Mouse (Mus musculus) C2C12 (cell line): ENCODE results near the gene Sub1. TPM values are rescaled to one million over a fixed set of nuclear protein-coding genes. Genes with fewer than 3 reads are reported as not detected.

ENCODE experiments used
- H3K27me3 ChIP-seq: one replicate; pipeline ENCODE4 v1.6.1; 2011; ENCODE audit not compliant: control insufficient read depth, insufficient read depth, insufficient read length
- H3K36me3 ChIP-seq: one replicate; pipeline ENCODE4 v1.6.1; 2011; ENCODE audit not compliant: control insufficient read depth, insufficient read depth
- H3K4me3 ChIP-seq: one replicate; pipeline ENCODE4 v1.5.1; 2011; ENCODE audit warnings: mild to moderate bottlenecking, control low read depth; ENCODE audit not compliant: poor library complexity, insufficient read depth, severe bottlenecking
- H3K79me2 ChIP-seq: one replicate; pipeline ENCODE4 v1.6.1; 2011; ENCODE audit not compliant: control insufficient read depth, insufficient read depth
- H3K79me3 ChIP-seq: one replicate; pipeline ENCODE4 v1.6.1; 2011; ENCODE audit warnings: low read depth, control low read depth
- H3ac ChIP-seq: one replicate; pipeline ENCODE3; 2011; ENCODE audit warnings: low read depth; ENCODE audit not compliant: control insufficient read depth, insufficient read length
- CEBPB ChIP-seq: IDR thresholded peaks from one replicate; pipeline ENCODE4 v1.6.1; 2011; ENCODE audit warnings: low read depth, mild to moderate bottlenecking, control low read depth, moderate library complexity
- CTCF ChIP-seq: IDR thresholded peaks from one replicate; pipeline ENCODE4 v1.5.1; 2011; ENCODE audit not compliant: control insufficient read depth, insufficient read depth, insufficient read length
- FOSL1 ChIP-seq: IDR thresholded peaks from one replicate; pipeline ENCODE4 v1.8.0; 2011; ENCODE audit warnings: mild to moderate bottlenecking, low read length; ENCODE audit not compliant: poor library complexity, insufficient read depth, severe bottlenecking
- MAX ChIP-seq: IDR thresholded peaks from one replicate; pipeline ENCODE4 v1.6.1; 2011; ENCODE audit warnings: mild to moderate bottlenecking, control low read depth
- MYOD1 ChIP-seq: IDR thresholded peaks from one replicate; pipeline ENCODE4 v1.6.1; 2011; ENCODE audit warnings: low read depth; ENCODE audit not compliant: control insufficient read depth, insufficient read length
- MYOG ChIP-seq: IDR thresholded peaks from one replicate; pipeline ENCODE4 v1.6.1; 2011; ENCODE audit not compliant: control insufficient read depth, insufficient read length; ENCODE audit errors: extremely low read depth
- USF1 ChIP-seq: IDR thresholded peaks from one replicate; pipeline ENCODE4 v1.6.1; 2011; ENCODE audit warnings: low read depth, mild to moderate bottlenecking, control low read depth, moderate library complexity
- polyA plus RNA-seq: library from polyadenylated mRNA; unstranded; fragments of >200 nt; fragmentation: generic; extraction: Trizol; gene quantifications from one replicate; pipeline ENCODE4 v1.2.1, GENCODE M21; 2012; ENCODE audit warnings: missing spikeins

Sub1 gene
- polyA plus RNA-seq, 1 experiment = 106 TPM

DNA sequence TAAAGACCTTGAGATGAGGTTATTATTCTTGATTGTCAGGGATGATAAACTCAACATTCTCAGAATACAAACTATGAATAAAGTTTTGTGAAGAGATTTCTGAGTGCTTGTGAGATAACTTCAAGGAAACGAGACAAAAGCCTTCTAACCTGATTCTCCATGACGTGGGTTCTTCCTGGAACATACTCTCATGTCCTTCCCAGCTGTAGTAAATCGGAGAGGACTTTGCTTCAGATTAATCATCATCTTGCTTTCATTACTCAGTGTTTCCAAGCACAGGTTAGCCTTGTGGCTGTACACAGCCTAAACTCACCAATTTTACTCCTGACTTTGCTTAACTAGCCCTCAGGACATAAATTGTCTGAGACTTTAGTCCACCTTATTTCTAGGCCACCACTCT lies 44.6 kb downstream of the Sub1 start:
- H3K27me3 ChIP-seq = no peaks in the 10 kb centered on the region
- H3ac ChIP-seq = no peak overlapping the region
- TF ChIP-seq USF1 (no peak), CEBPB (no peak), FOSL1 (no peak), MYOD1 (no peak), MYOG (no peak), MAX (no peak), CTCF (no peak)
- no peaks in the 10 kb centered on the region for H3K79me3 ChIP-seq
- no peaks in the 10 kb centered on the region for H3K36me3 ChIP-seq
- no peak overlapping the region for H3K4me3 ChIP-seq
- H3K79me2 ChIP-seq = no peaks in the 10 kb centered on the region

DNA sequence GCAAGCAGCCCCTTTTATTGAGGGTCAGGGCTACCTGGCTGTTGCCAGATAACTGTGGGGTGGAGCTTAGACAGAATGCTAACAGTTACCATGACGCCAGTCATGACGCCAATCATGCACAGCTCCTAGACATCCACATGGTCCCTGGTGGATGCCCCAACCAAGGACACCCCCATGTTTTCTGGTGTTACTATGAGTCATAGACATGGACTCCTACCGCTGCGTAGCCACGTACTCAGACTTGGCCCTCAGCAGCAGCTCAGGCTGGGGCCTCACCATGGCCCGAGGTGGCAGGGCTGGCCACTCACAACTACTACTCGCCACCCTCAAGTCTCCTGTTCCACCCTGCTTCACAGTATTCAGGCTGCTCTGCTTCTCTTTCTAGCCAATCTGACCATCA lies 45.6 kb downstream of the Sub1 start:
- Histone ChIP-seq H3ac (no peak overlapping the region), H3K36me3 (no peaks in the 10 kb centered on the region), H3K27me3 (no peaks in the 10 kb centered on the region), H3K4me3 (no peak overlapping the region), H3K79me3 (no peaks in the 10 kb centered on the region), H3K79me2 (no peaks in the 10 kb centered on the region)
- TF ChIP-seq MYOG = no peak

DNA sequence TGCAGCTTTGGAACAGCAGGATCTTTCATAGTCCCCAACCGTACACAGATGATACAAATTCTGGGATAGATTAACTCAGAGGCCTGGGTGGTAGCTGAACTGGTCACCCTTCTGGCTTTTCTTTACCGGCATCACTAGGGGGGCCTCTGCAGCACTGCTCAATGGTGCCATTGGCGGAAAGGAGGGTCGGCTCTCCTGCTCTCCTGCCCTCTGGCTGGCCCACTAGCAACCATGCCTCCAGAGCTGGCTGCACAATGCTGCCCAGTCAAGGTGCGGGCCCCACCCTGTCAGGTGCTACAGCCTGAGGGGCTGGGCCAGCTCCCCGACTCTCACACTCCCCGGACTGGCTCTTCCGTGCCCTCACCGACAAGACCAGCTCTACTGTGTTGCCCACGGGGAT lies 46.6 kb downstream of the Sub1 start:
- no peak overlapping the region for H3K4me3 ChIP-seq
- no peak for TF ChIP-seq MYOD1
- TF ChIP-seq FOSL1 = no peak
- TF ChIP-seq CEBPB = no peak
- TF ChIP-seq CTCF = no peak
- H3K36me3 ChIP-seq = no peaks in the 10 kb centered on the region
- no peaks in the 10 kb centered on the region for H3K27me3 ChIP-seq
- H3ac ChIP-seq = no peak overlapping the region
- H3K79me2 ChIP-seq = no peaks in the 10 kb centered on the region
- H3K79me3 ChIP-seq = no peaks in the 10 kb centered on the region

DNA sequence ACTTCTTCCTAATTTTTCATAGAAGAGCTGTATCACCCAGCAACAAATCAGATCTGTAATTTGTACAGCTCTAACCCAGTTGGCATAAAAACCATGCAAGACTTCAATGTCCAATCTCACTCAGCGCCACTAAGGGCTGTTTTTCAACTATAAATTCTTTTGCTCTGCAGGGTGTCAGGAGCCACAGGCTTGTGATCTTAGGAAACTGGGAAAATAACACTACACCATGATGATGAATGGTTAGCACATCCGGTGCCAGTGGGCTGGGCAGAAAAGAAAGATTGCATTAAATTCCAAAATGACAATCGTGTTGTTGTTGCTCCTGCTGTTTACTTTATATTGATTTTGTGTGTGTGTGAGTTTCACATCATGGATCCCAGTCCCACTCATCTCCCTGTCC lies 47.3 kb downstream of the Sub1 start:
- Histone ChIP-seq H3K27me3 (no peaks in the 10 kb centered on the region), H3K36me3 (no peaks in the 10 kb centered on the region), H3K79me3 (no peaks in the 10 kb centered on the region), H3K4me3 (no peak overlapping the region), H3ac (no peak overlapping the region), H3K79me2 (no peaks in the 10 kb centered on the region)
- TF ChIP-seq USF1 (no peak), MAX (no peak), MYOG (no peak), CEBPB (no peak), CTCF (no peak), MYOD1 (no peak), FOSL1 (no peak)

DNA sequence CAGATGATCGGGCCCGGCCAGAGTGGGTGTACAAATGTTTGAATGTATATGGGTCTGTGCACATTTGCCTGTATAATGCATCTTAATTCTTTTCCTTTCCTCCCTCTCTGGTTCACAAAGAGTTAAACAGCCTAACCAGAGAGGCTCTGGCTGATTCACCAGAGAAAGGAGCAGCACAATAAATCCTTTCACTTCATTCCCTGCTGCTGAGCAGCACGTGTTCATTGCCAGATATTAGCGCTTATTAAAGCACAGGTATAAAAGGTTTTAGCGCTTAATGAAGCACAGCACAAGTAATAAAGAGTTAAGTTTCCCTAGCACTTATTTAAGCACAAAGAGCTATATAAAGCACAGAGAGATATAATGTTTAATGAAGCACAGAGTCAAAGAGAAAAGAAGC lies 55.9 kb downstream of the Sub1 start:
- H3K27me3 ChIP-seq = no peaks in the 10 kb centered on the region
- H3K36me3 ChIP-seq = no peaks in the 10 kb centered on the region
- H3K79me2 ChIP-seq = no peaks in the 10 kb centered on the region
- H3K4me3 ChIP-seq = no peak overlapping the region
- TF ChIP-seq MYOD1 (no peak), FOSL1 (no peak), MAX (no peak), CTCF (no peak), USF1 (no peak), CEBPB (no peak), MYOG (no peak)
- no peaks in the 10 kb centered on the region for H3K79me3 ChIP-seq
- H3ac ChIP-seq = no peak overlapping the region

Other genes starting within 250 kb of the Sub1 start
- gene Npr3, start 89.7 kb downstream of the Sub1 start, polyA plus RNA-seq = 1.4 TPM
- gene Zfr, start 120.8 kb upstream of the Sub1 start, polyA plus RNA-seq = 22.4 TPM
- gene Mtmr12, start 208.0 kb upstream of the Sub1 start, polyA plus RNA-seq = 7.9 TPM